Mouse (Mus musculus) left cerebral cortex, postnatal 10 days (tissue): Measurements from ENCODE around the gene Tns1. TPM values are rescaled to one million over a fixed set of nuclear protein-coding genes. Genes with fewer than 3 reads are reported as not detected.

Source experiments
- DNase-seq, 2 experiments: peaks; one replicate each; pipeline ENCODE4 v3.0.0; 2021 to 2022; ENCODE audit warnings: low spot score in 2 of 2, mixed read lengths in 1 of 2; ENCODE audit errors: extremely low spot score in 1 of 2
- intact Hi-C: fragments of 180-260 bp; cut with DNase I; formaldehyde crosslinking; loops from one replicate; pipeline ENCODE4 v1.15.1; 2025
- total RNA-seq, 2 experiments: library from RNA; stranded (reverse); gene quantifications; 2 replicates each; pipeline ENCODE4 v1.2.3; 2021

The Tns1 gene
- total RNA-seq, 2 experiments from 2014 or later, result 29.3 to 29.8 TPM

DNA sequence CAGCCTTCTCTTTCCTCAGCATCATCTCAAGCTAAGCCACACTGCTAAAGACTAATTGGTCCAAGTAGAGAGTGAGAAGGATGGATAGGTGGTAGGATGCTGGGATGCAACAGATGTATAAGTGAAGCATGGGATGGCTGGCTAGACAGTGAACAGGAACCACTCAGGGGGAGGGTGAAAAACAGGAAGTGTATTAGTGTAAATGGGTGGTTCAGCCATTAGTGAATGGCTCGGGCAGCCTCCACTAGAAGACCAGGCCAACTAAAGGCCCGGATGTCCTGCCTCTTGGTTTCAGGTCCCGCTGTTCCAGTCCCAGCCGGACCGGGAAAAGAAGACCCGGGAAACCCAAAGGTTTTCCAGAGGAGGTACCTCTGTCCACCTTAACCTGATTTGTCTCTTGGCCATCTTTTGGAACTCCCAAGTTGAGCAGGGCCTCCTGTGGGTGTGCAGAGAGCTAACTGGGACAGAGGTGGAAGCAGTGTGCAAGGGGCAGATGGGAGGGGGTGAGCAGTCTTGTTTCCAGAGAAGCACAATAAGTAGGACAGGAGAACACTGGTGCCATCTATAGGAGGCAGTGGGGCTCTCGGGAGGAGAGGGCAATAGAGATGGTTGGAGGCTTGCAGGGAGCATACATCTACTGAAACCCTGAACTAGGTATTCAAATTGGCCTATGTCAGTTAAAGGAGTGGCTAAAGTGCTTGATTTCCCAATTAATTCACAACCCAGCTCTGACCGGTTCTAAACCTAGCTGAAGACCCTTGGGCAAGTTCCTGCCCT is 6.8 kb upstream of the Tns1 start:
- intact Hi-C loops, result no loop called here
- DNase-seq, result no peak

DNA sequence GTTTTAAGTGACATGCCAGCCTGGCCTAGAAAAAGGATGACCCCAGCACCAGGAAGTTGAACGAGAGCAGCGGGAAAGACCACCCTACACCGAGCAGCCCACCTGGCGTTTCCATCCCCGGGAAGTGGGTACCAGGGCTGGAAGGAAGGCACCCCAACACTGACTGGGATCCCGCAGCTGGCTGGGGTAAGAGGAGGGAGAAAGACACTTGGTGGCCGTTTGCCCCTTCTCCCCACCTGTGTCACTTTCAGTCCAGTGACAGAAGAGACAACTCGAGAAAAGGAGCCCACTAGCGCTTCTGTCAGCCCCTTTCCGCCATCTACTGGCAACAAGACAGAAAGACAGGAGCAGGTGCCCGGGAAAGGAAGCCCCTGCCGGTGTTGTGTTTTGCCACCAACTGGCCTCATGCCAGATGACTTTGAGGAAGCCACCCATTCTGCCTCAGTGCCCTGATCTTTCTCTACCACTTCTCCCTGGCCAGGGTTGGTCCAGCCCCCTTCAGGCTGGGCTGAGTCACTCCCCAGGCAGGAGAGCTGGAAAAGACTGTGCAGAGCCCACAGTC is 823 bp upstream of the Tns1 start, which contains the start of gene Rufy4:
Gene Rufy4, plus strand, starts transcription at position 551 of the 562 bp plus-strand sequence.
- intact Hi-C loops, result loop anchor here (5.0 kb wide), 2 partner anchors 138 to 223 kb away; no protein-coding TSS in a partner anchor
- DNase-seq, result peak; percentile 63 to 80

DNA sequence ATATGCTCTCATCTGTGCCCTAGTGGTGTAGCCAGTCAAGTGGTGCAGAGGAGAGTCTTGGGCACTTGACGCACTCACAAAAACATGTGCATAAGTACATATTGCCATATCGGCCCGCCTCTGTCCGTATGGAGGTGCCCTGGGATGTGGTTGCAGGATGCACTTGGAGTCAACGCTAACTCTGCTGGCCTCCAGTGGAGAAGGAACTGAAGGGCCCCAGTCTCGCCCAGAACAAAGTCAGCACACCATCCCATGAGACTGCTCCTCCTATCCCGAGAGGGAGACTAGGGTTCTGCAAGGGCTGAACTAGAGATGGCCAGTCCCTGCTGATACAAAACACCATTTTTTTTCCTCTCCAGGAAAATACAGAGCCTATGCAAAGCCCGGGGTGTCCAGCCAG is 1.0 kb downstream of the Tns1 start:
- DNase-seq, result no peak
- intact Hi-C loops, result loop anchor here (5.0 kb wide), 1 partner anchor 136 kb away; no protein-coding TSS in a partner anchor

DNA sequence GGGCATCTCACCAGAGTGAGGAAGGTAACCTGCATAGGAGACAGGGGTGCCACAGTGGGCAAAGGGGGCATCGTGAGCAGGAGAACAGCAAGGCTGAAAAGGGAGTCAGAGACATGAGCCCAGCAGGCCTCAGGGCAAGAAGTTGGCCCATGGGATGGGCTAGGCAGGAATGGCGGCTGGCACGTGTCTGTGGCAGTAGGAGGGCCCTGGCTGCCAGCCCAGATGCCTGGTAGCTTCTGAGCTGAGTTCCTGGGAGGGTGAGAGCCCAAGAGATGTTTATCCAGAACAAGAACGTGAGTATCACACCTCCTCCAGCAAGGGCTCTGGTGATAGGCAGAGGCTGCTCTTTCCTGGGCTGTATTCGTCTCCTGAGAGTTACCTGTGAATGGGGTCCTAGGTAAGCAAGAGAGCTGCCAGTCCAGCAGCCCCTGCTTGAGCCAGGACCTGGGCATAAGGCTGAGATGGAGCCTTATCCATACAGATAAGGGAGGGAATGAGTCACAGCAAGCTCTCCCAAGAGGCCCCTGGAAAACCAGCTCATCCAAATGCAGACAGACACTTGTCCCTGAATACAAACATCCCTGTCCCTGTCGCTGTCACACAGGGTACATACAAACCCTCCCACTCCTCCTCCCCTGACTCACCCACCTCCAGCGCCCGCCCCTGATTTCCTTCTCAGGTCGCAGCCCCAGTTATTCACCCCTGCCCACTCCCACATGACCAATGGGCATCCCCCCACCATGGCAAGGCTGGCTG is 2.2 kb downstream of the Tns1 start:
- intact Hi-C loops, result loop anchor here (5.0 kb wide), 1 partner anchor 135 kb away; no protein-coding TSS in a partner anchor
- peak in 1 of 2 experiments; percentile 77 for DNase-seq

DNA sequence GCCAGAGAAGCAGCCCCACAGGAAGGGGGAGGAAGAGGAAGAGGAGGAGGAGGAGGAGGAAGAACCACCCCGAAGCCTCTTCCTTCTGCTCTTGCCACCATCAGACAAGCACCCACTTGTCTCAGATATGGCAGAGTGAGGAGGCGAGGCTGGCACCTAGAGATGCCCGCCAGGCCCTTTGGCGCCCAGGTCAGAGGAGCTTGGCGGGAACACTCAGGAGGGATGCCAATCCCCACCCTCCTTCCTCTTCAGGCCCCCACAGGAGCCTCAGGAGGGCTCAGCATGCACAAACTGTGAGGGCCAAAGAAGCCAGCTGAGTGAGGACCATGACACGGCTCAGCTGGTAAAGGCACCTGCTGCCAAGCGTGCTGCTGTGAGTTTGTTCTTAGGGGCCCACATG is 3.1 kb downstream of the Tns1 start:
- no peak for DNase-seq
- intact Hi-C loops, result loop anchor here (5.0 kb wide), 1 partner anchor 134 kb away; no protein-coding TSS in a partner anchor

DNA sequence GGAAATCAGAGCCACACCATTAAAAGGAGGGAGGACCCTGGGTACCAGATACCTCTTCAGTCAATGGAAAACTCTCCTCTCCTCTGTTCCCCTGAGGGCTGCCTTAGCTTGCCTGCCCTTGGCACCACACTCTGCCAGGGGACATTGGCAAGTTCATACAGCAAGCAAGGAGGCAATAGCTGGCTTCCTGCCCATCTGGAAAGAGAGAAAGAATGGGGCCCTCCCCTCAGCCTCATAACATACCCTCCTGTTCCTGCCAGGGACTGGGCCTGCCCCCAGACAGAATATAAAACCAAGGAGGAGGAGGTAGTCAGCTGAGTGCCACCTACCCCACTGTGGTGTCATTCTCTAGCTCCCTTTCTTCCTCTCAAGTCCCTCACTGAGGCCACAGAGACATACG is 5.1 kb downstream of the Tns1 start:
- no peak for DNase-seq

DNA sequence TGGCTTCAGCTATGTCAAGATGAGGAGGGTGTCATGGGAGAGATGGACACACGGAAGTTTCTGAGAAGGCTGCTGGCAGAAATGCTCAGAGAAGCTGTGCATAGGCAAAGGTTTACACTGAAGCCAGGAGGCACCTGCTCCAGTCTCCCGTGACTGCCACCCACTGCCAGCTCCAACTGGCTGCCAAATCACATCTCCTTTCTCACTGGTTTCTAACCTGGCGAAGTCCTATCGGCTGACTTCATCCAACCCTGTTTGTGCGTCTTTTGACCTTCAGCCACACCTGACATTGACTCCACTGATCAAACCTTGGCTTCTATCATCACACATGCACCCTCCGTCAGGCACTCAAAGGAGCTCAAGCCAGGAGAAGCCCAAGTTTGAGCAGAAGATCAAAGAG is 6.4 kb downstream of the Tns1 start:
- DNase-seq, result no peak
- intact Hi-C loops, result no loop called here

More for the DNA sequence above, 5.1 kb downstream of the Tns1 start:
- intact Hi-C loops, result no loop called here

DNA sequence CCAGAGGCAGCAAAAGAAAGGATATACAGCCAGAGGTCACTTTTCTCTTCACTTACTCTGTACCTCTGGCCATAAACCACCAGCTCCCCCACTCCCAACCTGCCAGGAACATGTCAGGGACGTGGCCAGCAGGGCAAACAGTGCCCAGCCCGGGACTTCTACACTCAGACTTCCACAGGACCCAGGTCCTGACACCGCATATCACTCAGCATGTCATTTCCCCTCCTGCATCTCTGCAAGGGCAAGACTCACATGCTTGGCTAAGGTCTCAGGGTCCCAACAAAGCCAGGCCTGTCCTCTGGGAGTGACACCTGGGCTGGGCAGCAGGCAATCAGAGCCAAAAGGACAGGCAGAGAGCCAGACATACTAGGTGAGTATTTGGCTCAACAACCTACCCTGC is 11.2 kb downstream of the Tns1 start:
- no peak for DNase-seq
- intact Hi-C loops, result no loop called here

DNA sequence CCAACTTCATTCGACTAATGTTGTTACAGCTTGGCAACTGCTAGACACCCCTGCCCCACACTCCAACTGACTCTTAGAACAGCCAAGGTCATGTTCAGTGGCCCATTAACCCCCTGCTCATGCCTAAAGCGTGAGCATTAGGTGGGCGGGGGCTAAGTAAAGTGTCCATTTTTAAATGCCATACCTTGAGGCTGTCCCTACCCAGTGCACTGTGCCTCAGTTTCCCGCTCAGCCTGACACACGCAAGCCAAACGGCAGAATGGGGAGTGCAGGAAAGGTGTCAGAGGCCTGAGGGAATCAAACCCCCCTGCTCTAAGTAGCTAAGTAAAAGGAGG is 12.6 kb downstream of the Tns1 start:
- DNase-seq, result no peak
- intact Hi-C loops, result no loop called here

DNA sequence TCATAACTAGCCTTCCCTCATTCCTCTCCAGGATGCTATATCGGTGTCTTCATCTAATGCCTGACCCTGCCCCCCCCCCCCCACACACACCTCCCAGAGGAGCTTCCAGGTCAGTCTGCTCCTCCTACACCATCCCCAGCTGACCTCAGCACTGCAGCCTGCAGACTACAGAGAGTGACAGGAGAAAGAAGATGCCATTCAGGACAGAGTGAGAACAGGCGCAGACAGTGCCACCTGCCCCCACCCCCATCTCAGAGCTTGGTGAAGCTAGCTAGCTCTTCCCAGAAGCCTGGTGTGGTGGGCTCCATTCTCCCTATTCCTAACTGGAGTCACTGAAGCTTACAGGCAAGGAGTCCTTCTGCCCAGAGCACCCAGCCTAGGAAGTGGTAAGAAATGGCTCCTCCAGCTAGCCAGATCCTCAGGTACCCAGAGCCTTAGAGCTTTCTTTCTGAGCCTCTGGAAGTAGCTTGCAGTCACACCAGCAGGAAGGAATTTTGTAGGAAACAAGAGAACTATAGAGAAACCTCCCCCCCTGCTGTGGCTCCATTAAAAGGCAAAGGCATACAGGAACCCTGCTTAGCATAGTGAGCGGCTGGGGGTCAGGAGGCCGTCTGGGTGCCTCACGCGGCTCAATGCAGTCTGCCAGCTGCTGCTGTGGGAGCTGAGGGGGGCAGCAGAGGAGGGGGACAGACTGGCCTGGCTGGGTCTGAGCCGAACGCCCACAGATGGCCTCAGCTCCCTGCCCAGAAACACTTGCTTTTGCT is 13.1 kb downstream of the Tns1 start:
- intact Hi-C loops, result no loop called here
- peak in 1 of 2 experiments; percentile 51 for DNase-seq

DNA sequence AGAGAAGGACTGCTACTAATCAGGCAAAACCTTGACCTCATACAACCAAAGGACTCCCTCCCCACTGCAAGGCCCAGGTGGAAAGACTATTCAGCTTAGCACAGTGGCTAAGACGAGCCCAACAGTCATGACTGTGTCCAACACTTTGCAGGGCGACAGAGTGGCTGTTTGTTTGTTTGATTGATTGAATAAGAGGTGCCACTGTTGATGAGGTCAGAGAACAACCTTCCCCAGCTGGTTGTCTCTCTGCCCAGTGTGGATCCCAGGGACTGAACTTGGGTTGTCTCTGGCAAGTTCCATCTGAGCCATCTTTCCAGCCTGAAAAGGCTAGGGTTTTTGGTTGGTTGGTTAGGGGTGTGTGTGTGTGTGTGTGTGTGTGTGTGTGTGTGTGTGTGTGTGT is 14.6 kb downstream of the Tns1 start:
- no peak for DNase-seq
- intact Hi-C loops, result no loop called here

DNA sequence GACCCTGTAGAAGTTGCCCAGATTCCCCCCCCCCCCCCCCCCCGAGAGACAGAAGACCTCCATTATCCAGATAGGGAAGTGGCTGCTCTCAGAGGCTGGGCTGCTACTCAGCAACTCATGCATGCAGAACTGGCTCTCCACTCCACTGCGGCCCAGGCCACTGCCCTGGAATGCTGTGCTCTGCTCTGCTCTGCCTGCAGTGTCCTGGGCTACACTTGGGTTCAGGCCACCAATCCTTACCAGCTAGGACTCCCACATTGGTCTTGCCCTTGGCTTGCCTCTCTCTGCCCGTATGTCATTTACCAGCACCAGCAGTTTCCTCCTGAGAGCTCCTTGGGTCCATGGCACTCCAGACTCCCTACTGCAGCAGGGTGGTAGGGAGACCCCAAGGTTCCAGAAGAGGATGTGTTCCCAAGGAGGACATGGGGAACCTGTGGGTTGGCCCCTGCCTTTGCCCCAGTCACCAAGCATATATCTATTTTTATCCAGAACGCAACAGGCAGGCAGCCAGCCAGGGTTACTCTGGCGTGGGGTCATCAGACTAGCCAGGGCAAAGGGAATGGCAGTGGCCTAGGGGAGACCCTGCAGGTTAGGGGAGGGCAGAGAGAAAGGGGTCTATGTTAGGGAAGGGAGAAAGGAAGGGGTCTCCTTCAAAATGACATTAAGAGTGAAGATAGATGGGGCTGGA is 16.2 kb downstream of the Tns1 start:
- peak in 1 of 2 experiments; percentile 15 for DNase-seq
- intact Hi-C loops, result no loop called here

DNA sequence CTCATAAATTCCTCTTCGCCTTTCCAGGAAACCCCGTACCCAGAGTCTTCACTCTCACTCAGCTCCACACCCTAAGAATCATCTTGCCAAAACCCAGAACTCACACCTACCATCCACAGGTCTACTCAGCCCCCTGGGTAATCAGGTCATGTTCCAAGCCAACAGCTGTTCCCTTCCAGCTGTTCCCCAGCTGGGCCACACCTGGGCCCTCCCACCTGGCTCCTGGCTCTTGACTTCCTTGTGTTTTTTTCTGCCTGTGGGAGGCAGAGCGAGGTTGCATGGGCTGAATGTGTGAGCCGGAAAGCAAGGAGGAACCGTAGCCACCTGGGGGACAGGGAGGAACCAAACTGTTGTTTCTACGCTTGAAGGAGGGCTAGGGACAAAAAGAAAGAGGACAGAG is 18.0 kb downstream of the Tns1 start:
- DNase-seq, result no peak
- intact Hi-C loops, result no loop called here

DNA sequence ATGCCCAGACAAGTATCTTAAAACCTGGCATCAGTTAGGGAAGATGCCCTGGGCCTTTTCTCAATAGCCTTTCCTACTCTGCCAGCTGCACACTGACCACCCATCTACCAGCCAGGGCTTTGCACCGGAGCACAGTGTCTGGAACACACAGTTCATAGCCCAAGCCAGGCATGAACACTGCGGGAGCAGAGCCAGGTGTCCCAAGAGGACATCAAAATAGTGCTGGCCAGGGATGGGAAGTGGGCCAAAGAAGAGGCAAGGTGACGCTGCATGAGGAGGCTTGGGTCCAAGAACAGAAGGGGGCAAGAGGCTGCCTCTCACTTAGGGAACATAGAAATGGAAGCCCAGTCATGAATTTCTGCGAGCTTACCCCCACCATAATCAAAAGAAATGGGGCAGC is 18.6 kb downstream of the Tns1 start:
- no peak for DNase-seq
- intact Hi-C loops, result no loop called here

DNA sequence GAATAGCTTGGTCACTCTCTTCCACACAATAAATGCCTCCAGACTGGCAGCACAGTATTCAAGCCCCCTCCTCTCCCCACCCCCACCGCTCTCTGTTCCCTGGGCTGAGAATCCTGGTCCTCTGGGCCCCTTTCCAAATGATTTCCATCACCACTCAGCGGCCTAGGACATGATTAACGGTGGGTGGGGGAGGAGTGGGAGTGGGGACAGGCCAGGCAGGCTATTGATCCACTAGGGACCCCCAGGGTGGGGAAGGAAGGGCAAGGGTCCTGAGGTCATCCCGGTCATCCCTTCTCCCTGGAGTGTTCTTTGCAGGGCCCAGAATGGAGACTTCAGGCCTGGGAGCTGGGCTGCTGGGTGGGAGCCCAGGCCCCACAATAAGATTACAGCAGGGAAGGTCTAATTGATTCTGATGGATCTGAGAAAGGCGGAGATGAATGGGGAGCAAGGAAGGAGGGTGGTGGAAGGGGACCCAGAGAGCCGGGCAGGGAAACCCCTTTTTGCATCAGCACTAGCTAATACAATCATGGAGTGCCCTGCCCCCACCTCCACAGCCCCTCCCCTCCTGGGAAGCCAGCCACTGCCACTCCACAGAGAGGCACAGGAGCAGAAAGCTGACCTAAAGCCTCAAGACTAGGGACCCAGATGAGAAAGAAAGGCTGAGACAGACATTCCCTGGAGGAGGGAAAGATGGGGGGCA is 20.4 kb downstream of the Tns1 start:
- DNase-seq, result no peak
- intact Hi-C loops, result no loop called here

DNA sequence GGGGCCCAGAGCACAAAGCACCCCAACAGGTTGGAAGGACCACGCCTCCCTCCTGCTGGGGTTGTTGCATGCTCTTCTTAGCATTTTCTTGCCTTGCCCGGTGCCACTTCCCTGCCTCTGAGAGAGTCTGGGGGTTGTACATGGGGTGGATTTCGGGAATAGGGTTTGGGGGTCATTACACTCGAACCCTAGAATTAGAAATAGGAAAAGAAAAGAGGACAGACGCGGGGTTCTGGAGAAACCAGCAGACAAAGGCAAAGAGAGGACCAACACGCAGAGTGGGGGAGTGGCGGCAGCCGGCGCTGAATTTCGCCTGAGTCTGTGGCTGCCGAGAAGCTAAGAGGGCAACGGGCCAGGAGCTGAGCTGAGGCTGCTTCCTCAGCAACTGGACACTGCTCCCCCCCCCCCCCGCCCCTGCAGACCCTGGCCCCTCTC is 25.2 kb downstream of the Tns1 start:
- intact Hi-C loops, result no loop called here
- peak in 1 of 2 experiments; percentile 72 for DNase-seq

DNA sequence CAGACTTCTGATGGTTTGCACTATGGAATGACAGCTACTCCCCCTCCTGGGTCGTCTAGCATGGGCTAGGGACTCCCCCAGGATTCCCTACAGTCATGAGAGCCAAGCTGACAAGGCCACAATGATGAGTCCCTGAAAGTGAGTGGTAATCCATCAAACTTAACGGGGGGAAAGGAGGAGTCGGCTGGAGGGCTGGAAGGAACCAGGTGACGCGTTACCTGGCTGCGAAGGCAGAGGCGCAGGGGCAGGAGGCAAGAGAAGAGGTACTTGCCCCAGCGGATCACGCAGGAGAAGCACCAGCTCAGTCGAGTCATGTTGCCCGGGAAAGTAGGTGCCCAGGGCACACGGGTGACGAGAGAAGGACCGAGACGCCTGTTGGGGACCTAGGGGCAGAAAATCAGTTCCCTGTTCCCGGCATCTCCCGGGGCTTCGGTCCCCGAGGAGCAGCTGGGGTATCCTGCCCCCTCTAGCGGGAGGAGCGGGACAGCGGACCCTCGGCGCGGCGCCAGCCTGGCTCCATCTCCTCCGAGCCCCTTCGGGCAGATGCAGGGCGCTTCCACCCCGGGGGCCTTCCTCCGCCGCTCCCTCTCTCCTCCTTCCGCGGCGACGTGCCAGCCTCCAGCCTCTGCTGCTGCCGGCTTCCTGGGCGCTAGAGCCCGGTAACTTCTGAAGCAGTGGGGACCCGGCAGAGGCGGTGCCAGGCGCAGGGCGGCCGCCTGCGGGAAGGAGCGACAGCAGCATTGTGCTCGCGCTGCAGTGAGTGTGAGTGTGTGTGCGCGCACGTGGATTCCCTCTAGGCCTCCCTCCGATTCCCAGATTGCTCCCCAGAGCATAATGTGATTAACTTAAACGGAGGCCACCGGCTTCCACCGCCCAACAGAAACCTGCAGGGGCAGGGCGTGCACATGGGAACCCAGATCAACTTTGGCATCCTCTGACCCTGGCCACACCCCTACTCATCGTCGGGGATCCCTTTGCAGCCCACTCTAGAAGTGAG is 25.9 kb downstream of the Tns1 start:
- intact Hi-C loops, result no loop called here
- peak in 1 of 2 experiments; percentile 76 for DNase-seq
